Mouse (Mus musculus) myocyte (in vitro differentiated cells): Measurements from ENCODE around the gene Baz2a. TPM values are rescaled to one million over a fixed set of nuclear protein-coding genes. Genes with fewer than 3 reads are reported as not detected.

ENCODE experiments used
- H3K27me3 ChIP-seq: one replicate; pipeline ENCODE4 v1.6.1; 2011; ENCODE audit not compliant: control insufficient read depth, insufficient read depth, insufficient read length
- H3K36me3 ChIP-seq: one replicate; pipeline ENCODE4 v1.6.1; 2011; ENCODE audit not compliant: control insufficient read depth, insufficient read depth
- H3K4me2 ChIP-seq: one replicate; pipeline ENCODE4 v1.6.1; 2011; ENCODE audit warnings: low read depth, control low read depth
- H3K4me3 ChIP-seq: one replicate; pipeline ENCODE4 v1.5.1; 2011; ENCODE audit warnings: mild to moderate bottlenecking, control low read depth, moderate library complexity
- H3K79me2 ChIP-seq: one replicate; pipeline ENCODE4 v1.6.1; 2011; ENCODE audit not compliant: control insufficient read depth, insufficient read depth
- H3ac ChIP-seq: one replicate; pipeline ENCODE4 v1.6.1; 2011; ENCODE audit not compliant: control insufficient read depth, insufficient read length
- CEBPB ChIP-seq: IDR thresholded peaks from 2 replicates; pipeline ENCODE4 v1.6.1; 2011; ENCODE audit warnings: mild to moderate bottlenecking, moderate library complexity; ENCODE audit not compliant: poor library complexity, insufficient read depth, severe bottlenecking
- E2F4 ChIP-seq: IDR thresholded peaks from one replicate; pipeline ENCODE4 v1.6.1; 2011; ENCODE audit warnings: mild to moderate bottlenecking, control low read depth, moderate library complexity; ENCODE audit not compliant: insufficient read depth
- MAX ChIP-seq: IDR thresholded peaks from one replicate; pipeline ENCODE4 v1.6.1; 2011; ENCODE audit warnings: low read depth, mild to moderate bottlenecking, control low read depth
- MYOD1 ChIP-seq, 3 experiments: IDR thresholded peaks; one replicate each; pipeline ENCODE4 v1.6.1; 2011; ENCODE audit warnings: control low read depth in 2 of 3, low read depth in 2 of 3, mild to moderate bottlenecking in 2 of 3, moderate library complexity in 1 of 3; ENCODE audit not compliant: insufficient read length in 2 of 3, control insufficient read depth in 1 of 3
- MYOG ChIP-seq, 3 experiments: IDR thresholded peaks; one replicate each; pipeline ENCODE4 v1.6.1; 2011; ENCODE audit warnings: control low read depth in 2 of 3, low read depth in 2 of 3, mild to moderate bottlenecking in 2 of 3; ENCODE audit not compliant: insufficient read length in 2 of 3, control insufficient read depth in 1 of 3, insufficient read depth in 1 of 3
- POLR2A ChIP-seq: IDR thresholded peaks from one replicate; pipeline ENCODE4 v1.6.1; 2011; ENCODE audit warnings: low read depth, mild to moderate bottlenecking, control low read depth, moderate library complexity; ENCODE audit not compliant: insufficient read length
- POLR2AphosphoS2 ChIP-seq: IDR thresholded peaks from one replicate; pipeline ENCODE4 v1.6.1; 2011; ENCODE audit warnings: low read depth, control low read depth; ENCODE audit not compliant: insufficient read length
- REST ChIP-seq: IDR thresholded peaks from one replicate; pipeline ENCODE4 v1.6.1; 2011; ENCODE audit warnings: mild to moderate bottlenecking, control low read depth, moderate library complexity; ENCODE audit not compliant: insufficient read depth, insufficient read length
- SRF ChIP-seq: IDR thresholded peaks from one replicate; pipeline ENCODE4 v1.6.1; 2011; ENCODE audit warnings: low read depth; ENCODE audit not compliant: control insufficient read depth, insufficient read length
- TCF12 ChIP-seq: IDR thresholded peaks from one replicate; pipeline ENCODE4 v1.6.1; 2011; ENCODE audit warnings: mild to moderate bottlenecking, control low read depth; ENCODE audit not compliant: poor library complexity, insufficient read depth, severe bottlenecking
- TCF3 ChIP-seq: IDR thresholded peaks from one replicate; pipeline ENCODE4 v1.6.1; 2011; ENCODE audit warnings: low read depth, control low read depth; ENCODE audit not compliant: insufficient read length
- USF1 ChIP-seq: IDR thresholded peaks from one replicate; pipeline ENCODE4 v1.6.1; 2011; ENCODE audit warnings: low read depth, mild to moderate bottlenecking, control low read depth, moderate library complexity
- polyA plus RNA-seq: library from polyadenylated mRNA; unstranded; fragments of >200 nt; fragmentation: generic; extraction: Trizol; gene quantifications from one replicate; pipeline ENCODE4 v1.2.1, GENCODE M21; 2012; ENCODE audit warnings: missing spikeins

Baz2a gene
- polyA plus RNA-seq, 1 experiment = 12.7 TPM

GRCm38 (mm10) chr10:128133650-128134332 is 42.4 kb downstream of the Baz2a start:
- no peak overlapping the region for H3K4me3 ChIP-seq
- H3K4me2 ChIP-seq = no peak overlapping the region
- H3K79me2 ChIP-seq = no peaks in the 10 kb centered on the region
- TF ChIP-seq POLR2AphosphoS2 = no peak
- no peaks in the 10 kb centered on the region for H3K27me3 ChIP-seq
- H3ac ChIP-seq = no peak overlapping the region
- H3K36me3 ChIP-seq = peaks cover 54% of the 10 kb centered on the region

- H3K4me2 ChIP-seq = no peak overlapping the region
- H3K79me2 ChIP-seq = no peaks in the 10 kb centered on the region
- H3K27me3 ChIP-seq = no peaks in the 10 kb centered on the region
- TF ChIP-seq SRF (no peak), POLR2AphosphoS2 (no peak)
- peaks cover 47% of the 10 kb centered on the region for H3K36me3 ChIP-seq
- no peak overlapping the region for H3ac ChIP-seq
- no peak overlapping the region for H3K4me3 ChIP-seq
Observed at GRCm38 (mm10) chr10:128135374-128135773, 44.0 kb downstream of the Baz2a start.

- H3K4me3 ChIP-seq = no peak overlapping the region
- no peak overlapping the region for H3K4me2 ChIP-seq
- H3ac ChIP-seq = no peak overlapping the region
- no peak for TF ChIP-seq POLR2A
- peaks cover 21% of the 10 kb centered on the region for H3K36me3 ChIP-seq
- H3K79me2 ChIP-seq = no peaks in the 10 kb centered on the region
- H3K27me3 ChIP-seq = no peaks in the 10 kb centered on the region
Observed at GRCm38 (mm10) chr10:128140236-128140952, 49.0 kb downstream of the Baz2a start.

GRCm38 (mm10) chr10:128142165-128142564 is 50.8 kb downstream of the Baz2a start:
- TF ChIP-seq E2F4 = no peak
- no peak for TF ChIP-seq MAX
- TF ChIP-seq REST = no peak
- TF ChIP-seq TCF3 = no peak
- TF ChIP-seq TCF12 = no peak
- TF ChIP-seq MYOG (IDR thresholded peaks at IDR 0.05; ENCODE audit: control insufficient read depth in 1 of 3, insufficient read depth in 1 of 3, insufficient read length in 2 of 3, low read depth in 2 of 3) = no peak
- no peak for TF ChIP-seq MYOD1 (IDR thresholded peaks at IDR 0.05; ENCODE audit: control insufficient read depth in 1 of 3, insufficient read length in 2 of 3, low read depth in 2 of 3)
- TF ChIP-seq POLR2A = no peak
- TF ChIP-seq CEBPB = no peak
- no peak for TF ChIP-seq SRF
- TF ChIP-seq USF1 = no peak
- no peak for TF ChIP-seq POLR2AphosphoS2
- no peaks in the 10 kb centered on the region for H3K79me2 ChIP-seq
- no peak overlapping the region for H3ac ChIP-seq
- no peak overlapping the region for H3K4me2 ChIP-seq
- no peaks in the 10 kb centered on the region for H3K27me3 ChIP-seq
- no peak overlapping the region for H3K4me3 ChIP-seq
- H3K36me3 ChIP-seq = peaks cover 21% of the 10 kb centered on the region

GRCm38 (mm10) chr10:128143659-128144058 is 52.3 kb downstream of the Baz2a start:
- H3K4me3 ChIP-seq = no peak overlapping the region
- H3K4me2 ChIP-seq = no peak overlapping the region
- no peak overlapping the region for H3ac ChIP-seq
- TF ChIP-seq SRF = no peak
- no peak for TF ChIP-seq E2F4
- TF ChIP-seq REST = no peak
- no peak for TF ChIP-seq POLR2A
- TF ChIP-seq TCF3 = no peak
- no peak for TF ChIP-seq CEBPB
- no peak for TF ChIP-seq MYOD1 (IDR thresholded peaks at IDR 0.05; ENCODE audit: control insufficient read depth in 1 of 3, insufficient read length in 2 of 3, low read depth in 2 of 3)
- no peaks in the 10 kb centered on the region for H3K27me3 ChIP-seq
- H3K36me3 ChIP-seq = peaks cover 15% of the 10 kb centered on the region
- H3K79me2 ChIP-seq = no peaks in the 10 kb centered on the region

- Histone ChIP-seq H3K79me2 (no peaks in the 10 kb centered on the region), H3K4me2 (no peak overlapping the region), H3K36me3 (peaks cover 9% of the 10 kb centered on the region), H3K27me3 (no peaks in the 10 kb centered on the region), H3ac (no peak overlapping the region), H3K4me3 (no peak overlapping the region)
- no peak for TF ChIP-seq SRF
- no peak for TF ChIP-seq POLR2AphosphoS2
- TF ChIP-seq E2F4 = no peak
- TF ChIP-seq MYOD1 (IDR thresholded peaks at IDR 0.05; ENCODE audit: control insufficient read depth in 1 of 3, insufficient read length in 2 of 3, low read depth in 2 of 3) = no peak
- TF ChIP-seq TCF3 = no peak
- no peak for TF ChIP-seq REST
- TF ChIP-seq MYOG (IDR thresholded peaks at IDR 0.05; ENCODE audit: control insufficient read depth in 1 of 3, insufficient read depth in 1 of 3, insufficient read length in 2 of 3, low read depth in 2 of 3) = no peak
- no peak for TF ChIP-seq USF1
Observed at GRCm38 (mm10) chr10:128144961-128145360, 53.6 kb downstream of the Baz2a start.
